Mouse (Mus musculus): Measurements from ENCODE around the gene Nfkbid.

Nfkbid gene

DNA sequence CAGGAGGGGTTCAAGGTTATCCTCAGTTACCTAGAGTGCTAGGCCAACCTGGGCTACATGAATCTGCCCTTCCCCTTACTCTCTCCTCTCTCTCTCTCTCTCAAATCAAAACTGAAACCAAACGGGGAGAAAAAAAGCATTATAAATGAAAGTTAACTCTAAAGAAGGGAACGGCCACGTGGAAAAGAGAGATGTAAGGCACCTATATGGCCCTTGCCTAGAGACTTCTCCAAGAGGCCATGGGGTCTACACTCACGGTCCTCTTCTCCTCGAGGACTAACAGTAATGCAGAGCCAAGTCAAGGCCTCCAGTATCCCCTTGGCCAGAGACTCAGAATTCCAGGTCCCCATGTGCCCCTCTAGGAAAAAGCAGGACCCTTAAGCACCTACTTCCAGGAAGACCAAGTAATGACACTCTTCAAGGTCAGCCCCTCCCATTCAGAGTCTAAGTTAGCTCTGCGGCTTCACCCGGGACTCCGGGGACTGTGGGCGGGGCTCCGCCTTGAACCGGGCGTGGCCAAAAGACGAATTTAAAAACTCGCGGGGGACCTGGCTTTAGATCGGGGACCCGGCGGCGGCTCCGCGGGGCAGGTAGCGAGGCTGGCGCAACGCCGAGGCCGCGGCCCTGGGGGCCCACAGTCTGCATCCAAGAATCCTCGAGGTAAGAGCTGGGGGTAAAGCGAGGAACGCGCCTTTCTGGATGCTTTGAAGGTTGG is at the start of gene Nfkbid:
Nfkbid (plus strand) TSS at position 558 of the 715 bp plus-strand sequence.
- DNase-seq (ENCODE audit: low spot score) = peak; percentile 51

- DNase-seq (ENCODE audit: low spot score) = peak; percentile 97
Observed at GRCm38 (mm10) chr7:30373501-30373962, 48.0 kb upstream of the Nfkbid start.

- DNase-seq (ENCODE audit: low spot score) = no peak
Observed at GRCm38 (mm10) chr7:30380061-30380460, 41.5 kb upstream of the Nfkbid start.

DNA sequence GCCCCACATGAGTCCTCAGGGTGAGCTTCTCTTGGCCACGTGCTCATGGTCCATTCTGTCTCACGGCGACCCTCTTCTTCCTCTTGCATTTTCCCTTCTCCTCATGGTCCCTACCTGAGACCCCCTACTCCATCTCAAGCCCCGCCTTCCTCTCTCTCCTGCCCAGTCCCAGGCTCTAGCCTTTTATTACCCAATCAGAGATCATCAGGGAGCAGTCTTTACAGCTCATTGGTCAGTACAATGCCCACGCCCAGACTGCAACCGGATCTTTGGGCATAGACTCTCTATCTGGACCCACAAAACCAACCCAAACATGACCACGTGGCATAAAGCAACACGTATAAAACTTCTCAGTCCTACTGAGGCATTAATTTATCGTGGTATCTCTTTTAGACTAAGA is 37.4 kb upstream of the Nfkbid start:
- no peak for DNase-seq (ENCODE audit: low spot score)

DNA sequence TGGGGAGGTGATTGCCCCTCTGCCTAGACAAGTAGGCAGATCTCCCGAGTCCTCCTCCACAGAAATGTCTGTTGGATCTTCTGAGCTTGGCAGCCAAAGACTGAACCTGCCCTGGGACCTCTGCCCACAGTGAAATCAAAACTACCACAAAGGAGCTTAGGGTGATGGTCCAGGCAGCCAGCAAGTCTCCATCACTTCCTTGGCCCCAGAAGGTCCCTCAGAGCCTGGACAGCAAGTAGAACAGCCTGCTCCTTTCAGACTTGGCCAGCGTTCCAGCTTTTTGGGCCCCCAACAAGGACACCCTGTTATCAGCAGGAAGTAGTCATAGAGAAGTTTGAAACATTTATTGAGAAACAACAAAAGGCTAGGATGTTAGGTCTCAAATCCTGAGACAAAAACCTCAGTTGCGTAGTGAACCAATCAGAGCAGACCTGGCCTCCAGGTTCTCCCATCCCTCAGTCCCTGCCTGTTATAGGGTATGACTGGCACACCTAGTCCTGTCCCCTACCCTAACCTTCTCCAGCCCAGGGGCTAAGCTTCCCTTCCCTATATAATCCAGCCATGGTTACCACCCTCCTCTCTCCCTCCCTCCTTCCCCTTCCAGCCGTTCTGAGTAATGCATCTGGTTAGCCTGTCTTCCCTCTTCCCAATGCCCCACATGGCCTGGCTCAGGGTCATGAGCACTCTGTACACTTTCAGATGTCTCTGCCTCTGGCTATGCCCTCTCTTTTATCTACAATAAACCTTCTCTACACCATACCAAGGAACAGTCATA is 28.6 kb upstream of the Nfkbid start:
- DNase-seq (ENCODE audit: low spot score) = no peak

GRCm38 (mm10) chr7:30393631-30394030 is 27.9 kb upstream of the Nfkbid start:
- DNase-seq (ENCODE audit: low spot score) = no peak

DNA sequence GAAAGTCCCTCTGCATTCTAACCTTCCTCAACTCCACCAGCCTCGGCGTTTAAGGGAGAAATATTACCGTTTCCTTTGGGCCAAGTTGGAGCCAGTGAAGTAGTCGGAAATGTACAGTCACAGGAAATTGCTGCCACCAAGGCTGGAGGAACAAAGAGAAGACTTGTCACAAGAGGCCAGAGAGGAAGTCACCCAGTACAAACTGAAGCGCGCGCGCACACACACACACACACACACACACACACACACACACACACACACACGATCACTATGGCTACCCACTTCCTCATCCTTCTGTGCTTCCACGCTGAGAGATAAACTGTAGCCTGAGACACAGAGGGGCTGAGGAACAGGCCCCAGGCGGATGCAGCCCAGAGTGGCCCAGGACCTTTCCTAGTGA is 27.2 kb upstream of the Nfkbid start:
- no peak for DNase-seq (ENCODE audit: low spot score)

DNA sequence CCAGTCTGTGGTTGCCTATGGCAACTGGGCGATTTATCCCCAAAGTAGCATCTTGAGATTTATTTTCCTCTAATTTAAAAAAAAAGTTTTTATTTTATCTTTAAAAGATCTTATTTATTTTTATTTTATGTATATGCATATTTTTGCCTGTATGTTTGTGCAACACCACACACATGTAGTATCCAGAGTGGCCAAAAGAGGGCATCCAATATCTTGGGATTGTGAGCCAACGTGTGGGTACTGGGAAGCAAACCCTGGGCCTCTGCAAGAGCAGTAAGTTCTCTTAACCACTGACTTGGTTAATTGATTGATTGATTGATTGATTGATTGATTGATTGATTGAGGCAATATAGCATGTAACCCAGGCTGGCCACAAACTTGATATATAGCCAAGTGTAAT is 26.7 kb upstream of the Nfkbid start:
- peak; percentile 24 for DNase-seq (ENCODE audit: low spot score)

DNA sequence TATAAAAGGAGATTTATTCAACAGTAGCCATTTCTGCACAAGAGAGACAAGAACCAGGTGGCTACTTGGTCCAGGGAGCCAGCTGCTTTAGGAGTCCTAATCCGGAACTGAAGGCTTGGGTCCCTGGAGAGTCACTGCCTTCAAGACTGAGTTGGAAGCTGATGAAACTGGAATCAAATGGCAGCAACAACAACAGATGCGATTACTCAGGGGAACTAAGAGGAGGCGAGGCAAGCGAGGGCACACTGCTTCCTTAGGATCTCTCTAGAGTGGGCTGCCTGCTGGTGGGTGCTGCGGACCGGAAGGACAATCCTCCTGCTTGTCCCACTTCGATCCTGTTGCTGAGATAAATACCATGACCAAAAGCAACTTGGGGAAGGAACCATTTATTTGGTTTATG is 21.9 kb upstream of the Nfkbid start:
- peak; percentile 40 for DNase-seq (ENCODE audit: low spot score)

- no peak for DNase-seq (ENCODE audit: low spot score)
Observed at GRCm38 (mm10) chr7:30402343-30402742, 19.2 kb upstream of the Nfkbid start.

DNA sequence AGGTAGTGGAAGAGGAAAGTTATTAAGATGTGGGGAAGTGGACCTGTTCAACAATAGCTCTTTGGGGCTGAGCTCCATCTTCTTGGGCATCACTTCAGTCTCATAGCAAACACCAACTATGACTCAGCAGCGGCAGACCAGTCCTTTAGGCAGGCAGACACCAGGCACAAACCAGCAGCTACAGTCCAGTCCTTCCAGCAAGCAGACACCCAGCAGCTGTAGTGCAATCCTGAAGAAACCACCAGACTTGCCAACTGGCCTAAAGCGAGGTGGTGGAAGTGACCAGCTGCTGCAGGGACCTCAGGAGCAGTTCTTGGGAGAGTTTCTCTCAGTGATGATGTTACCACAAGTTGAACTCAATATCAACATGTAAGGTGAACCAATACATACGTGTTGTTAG is 12.9 kb upstream of the Nfkbid start:
- DNase-seq (ENCODE audit: low spot score) = no peak

GRCm38 (mm10) chr7:30409789-30410188 is 11.7 kb upstream of the Nfkbid start:
- DNase-seq (ENCODE audit: low spot score) = no peak

GRCm38 (mm10) chr7:30411023-30411422 is 10.5 kb upstream of the Nfkbid start:
- no peak for DNase-seq (ENCODE audit: low spot score)

DNA sequence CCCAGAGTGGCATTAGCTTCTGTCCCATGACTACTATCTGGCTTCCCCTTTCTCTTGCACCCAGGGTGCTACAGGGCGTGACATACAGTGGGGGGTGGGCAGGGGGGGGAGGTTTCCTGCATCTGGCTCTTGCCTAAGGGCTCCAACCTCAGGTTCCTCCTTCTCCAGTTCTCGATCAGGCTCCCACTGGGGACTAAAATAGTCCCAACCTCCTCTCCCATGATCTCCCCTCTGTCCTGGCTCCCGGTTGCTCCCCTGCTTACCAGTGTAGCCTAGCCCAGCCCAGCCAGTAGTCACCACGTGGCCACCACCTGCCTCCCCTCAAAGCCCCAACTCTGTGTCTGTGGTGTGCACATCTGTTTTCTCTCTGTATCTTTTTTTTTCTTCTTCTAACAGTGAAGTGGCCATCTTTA is 8.8 kb upstream of the Nfkbid start:
- DNase-seq (ENCODE audit: low spot score) = no peak

GRCm38 (mm10) chr7:30413596-30413995 is 7.9 kb upstream of the Nfkbid start, which contains the start of gene Tyrobp:
TSS of gene Tyrobp (plus strand) at chr7:30413760.
- no peak for DNase-seq (ENCODE audit: low spot score)

- no peak for DNase-seq (ENCODE audit: low spot score)
Observed at GRCm38 (mm10) chr7:30417856-30418255, 3.7 kb upstream of the Nfkbid start.

DNA sequence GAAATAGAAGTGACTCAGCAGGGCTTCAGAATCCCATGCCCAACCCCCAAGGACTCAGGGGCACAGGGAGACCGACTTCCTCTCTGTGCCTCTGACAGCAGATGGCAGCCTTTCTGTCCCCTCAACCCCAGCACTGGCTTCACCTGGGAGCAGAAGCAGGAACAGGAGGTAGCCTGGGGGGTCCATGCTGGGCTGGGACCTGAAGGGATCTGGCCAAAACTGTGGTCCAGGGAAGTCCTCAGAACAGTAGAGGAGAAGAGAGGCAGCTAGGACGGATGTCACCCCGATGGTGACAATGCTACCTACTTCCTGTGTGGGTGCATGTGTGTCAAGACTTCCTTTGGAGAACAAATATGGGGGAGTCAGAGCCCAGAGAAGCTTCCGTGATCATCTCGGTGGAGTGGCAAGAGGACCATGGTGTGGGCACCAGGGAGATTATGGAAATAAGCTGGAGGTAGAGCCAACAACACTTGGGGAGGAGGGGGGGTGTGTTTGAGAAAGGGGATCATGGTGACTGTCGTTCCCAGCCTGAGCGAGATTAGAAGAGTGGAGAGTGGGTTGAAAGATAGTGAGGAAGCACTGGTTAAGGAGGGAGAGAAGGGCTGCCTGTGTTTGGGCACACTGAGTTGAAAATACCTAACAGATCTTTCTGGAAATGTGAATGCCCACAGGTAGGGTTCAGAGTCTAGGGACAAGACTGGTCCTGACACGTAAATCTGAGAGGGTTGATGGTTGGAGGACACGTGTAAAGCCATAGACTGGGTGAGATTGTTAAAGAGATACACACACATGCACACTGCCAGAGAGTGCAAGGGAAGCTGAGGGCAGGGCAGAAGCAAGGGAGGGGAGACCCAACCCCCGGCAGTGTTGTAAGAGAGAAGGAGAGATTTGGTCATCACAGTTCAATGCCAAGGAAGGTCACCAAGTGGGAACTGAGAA is 1.7 kb upstream of the Nfkbid start, which contains the start of gene Hcst:
Hcst (minus strand) TSS at position 294 of the 939 bp plus-strand sequence.
- DNase-seq (ENCODE audit: low spot score) = no peak

GRCm38 (mm10) chr7:30420673-30421072 is 859 bp upstream of the Nfkbid start:
- no peak for DNase-seq (ENCODE audit: low spot score)

- DNase-seq (ENCODE audit: low spot score) = peak; percentile 85
Observed at GRCm38 (mm10) chr7:30421890-30422435, 431 bp downstream of the Nfkbid start.

DNA sequence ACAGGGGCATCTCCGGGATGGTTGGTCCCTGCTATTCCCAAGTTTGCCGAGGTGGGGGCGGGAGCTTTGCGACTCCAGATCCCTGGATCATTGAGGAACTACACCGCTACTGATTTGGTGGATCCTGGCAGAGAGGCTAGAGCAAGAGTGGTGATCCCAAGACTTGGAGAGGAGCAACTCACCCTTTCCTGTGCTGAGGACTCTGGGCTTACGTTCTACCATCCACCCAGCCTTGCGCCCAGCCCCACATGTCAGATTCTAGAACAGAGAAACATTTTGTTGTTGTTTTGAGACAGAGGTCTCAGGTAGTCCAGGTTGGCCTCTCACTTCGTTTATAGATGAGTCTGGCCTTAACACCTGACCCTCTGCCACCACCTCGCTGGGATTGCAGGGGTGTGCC is 1.0 kb downstream of the Nfkbid start:
- no peak for DNase-seq (ENCODE audit: low spot score)

DNA sequence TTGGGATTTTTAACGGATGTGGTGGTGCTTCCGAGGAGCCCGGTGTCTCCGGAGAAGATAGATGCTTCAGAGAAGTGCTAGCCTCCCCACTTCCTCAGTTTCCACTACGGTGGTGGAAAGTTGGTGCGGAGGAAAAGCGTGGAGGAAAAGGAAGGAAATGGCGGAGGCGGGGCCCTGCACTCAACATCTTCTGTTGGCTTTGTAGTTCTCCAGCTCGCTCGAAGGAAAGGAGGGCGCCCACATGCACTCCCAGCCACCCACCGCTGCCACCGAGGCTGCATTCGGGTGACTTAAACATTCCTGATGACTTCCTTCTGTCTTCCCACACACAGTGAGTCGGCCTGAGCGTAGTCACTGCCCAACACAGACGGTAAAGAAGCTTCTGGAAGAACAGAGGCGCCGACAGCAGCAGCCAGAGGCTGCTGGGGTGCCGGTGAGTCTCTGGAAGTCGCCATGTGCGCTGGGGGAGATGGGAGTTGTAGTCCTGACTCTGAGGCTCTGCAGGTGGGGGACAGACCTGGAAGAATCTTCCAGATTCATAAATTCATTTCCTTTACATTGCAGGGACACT is 1.6 kb downstream of the Nfkbid start:
- no peak for DNase-seq (ENCODE audit: low spot score)

Data from retina, embryonic 14.5 days (tissue).